Mouse (Mus musculus) heart, postnatal 0 days (tissue): Measurements from ENCODE around the gene Podxl.

Experiments
- CTCF ChIP-seq: IDR thresholded peaks from 2 replicates; pipeline ENCODE4 v1.5.1; 2016; ENCODE audit warnings: antibody characterized with exemption, control low read depth, low read depth
- EP300 ChIP-seq: IDR thresholded peaks from 2 replicates; pipeline ENCODE4 v1.6.1; 2016; ENCODE audit warnings: antibody characterized with exemption, low read depth

- TF ChIP-seq EP300 (no peak), CTCF (no peak)
Observed at GRCm38 (mm10) chr6:31495122-31495731, 68.6 kb downstream of the Podxl start.
